Mouse (Mus musculus) kidney, embryonic 15.5 days (tissue): ENCODE results near the gene Rps27a. TPM values are rescaled to one million over a fixed set of nuclear protein-coding genes. Genes with fewer than 3 reads are reported as not detected.

ENCODE experiments used
- ATAC-seq: fragments of 200-750 bp; cut with Nextera tagmentation; replicated peaks from 2 replicates; pipeline ENCODE4 v1.8.0; 2017; ENCODE audit warnings: moderate TSS enrichment; ENCODE audit not compliant: low FRiP score
- H3K27ac ChIP-seq: fragments of 300-500 bp; sonication (generic); 2 replicates; pipeline ENCODE4 v1.5.1; 2015; ENCODE audit warnings: mild to moderate bottlenecking, inconsistent platforms
- H3K27me3 ChIP-seq: fragments of 300-500 bp; sonication (generic); 2 replicates; pipeline ENCODE4 v1.6.1; 2015; ENCODE audit warnings: inconsistent platforms
- H3K36me3 ChIP-seq: fragments of 300-500 bp; sonication (generic); 2 replicates; pipeline ENCODE4 v1.6.1; 2015; ENCODE audit warnings: inconsistent platforms
- H3K4me1 ChIP-seq: fragments of 300-500 bp; sonication (generic); 2 replicates; pipeline ENCODE4 v1.6.1; 2015; ENCODE audit warnings: inconsistent platforms
- H3K4me2 ChIP-seq: fragments of 300-500 bp; sonication (generic); 2 replicates; pipeline ENCODE4 v1.6.1; 2015; ENCODE audit warnings: moderate library complexity, mild to moderate bottlenecking, inconsistent platforms
- H3K4me3 ChIP-seq: fragments of 300-500 bp; sonication (generic); replicated peaks from 2 replicates; pipeline ENCODE4 v1.5.1; 2015; ENCODE audit warnings: mild to moderate bottlenecking, inconsistent platforms
- H3K9ac ChIP-seq: fragments of 300-500 bp; sonication (generic); 2 replicates; pipeline ENCODE4 v1.6.1; 2015; ENCODE audit warnings: mild to moderate bottlenecking, inconsistent platforms
- H3K9me3 ChIP-seq: fragments of 300-500 bp; sonication (generic); replicated peaks from 2 replicates; pipeline ENCODE4 v1.6.1; 2016; ENCODE audit warnings: inconsistent platforms
- WGBS: fragments of 180-500 bp; shearing (Covaris S2); methylation state at CpG from one replicate; pipeline ENCODE4 v1.1.7; 2015; ENCODE audit warnings: mixed read lengths; 5-methylcytosine and 5-hydroxymethylcytosine counted together
- polyA plus RNA-seq: library from polyadenylated mRNA; unstranded; fragments of >200 nt; fragmentation: Nextera tagmentation; extraction: Ambion mirVana; gene quantifications from 2 replicates; pipeline ENCODE4 v1.2.1, GENCODE M21; 2015

Rps27a gene
- polyA plus RNA-seq, 1 experiment from 2014 or later: 1,122 TPM

DNA sequence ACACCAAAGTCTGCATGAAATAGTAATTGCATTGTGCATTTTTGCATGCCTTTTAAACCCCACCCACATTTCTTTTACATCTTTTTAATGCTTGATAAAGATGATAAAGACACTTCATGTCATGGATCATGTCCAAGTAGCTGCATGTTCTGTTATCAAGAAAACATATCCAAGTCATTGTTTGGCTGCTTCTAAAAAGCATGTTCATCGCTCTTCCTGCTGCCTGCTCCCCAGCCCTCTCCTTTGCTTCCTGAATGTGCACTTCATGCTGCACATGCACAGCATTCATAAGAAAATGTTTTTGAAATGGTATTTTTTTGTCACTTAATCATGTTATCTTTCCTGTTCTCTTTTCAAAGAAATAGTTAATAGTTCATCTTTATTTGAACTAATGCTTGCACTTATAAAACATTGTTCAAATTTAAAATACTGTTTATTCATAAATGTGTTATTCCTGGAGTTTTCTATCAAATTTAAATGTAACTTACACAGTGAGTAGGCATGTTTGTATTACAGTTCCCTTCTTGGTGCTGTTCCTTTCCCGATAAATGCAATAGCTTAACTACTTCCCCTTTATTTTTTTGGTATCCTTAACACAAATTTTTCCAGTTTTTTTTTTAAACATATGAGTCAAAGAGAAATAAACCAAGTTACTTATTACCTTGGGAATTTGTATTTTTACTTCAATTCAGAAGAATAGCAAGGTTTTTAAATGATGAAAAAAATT is 42.8 kb downstream of the Rps27a start:
- Histone ChIP-seq H3K27ac (no peak overlapping the region), H3K9me3 (no peaks in the 10 kb centered on the region), H3K9ac (no peak overlapping the region), H3K4me2 (no peak overlapping the region), H3K36me3 (peaks cover 33% of the 10 kb centered on the region), H3K27me3 (no peaks in the 10 kb centered on the region), H3K4me3 (no peak overlapping the region), H3K4me1 (no peaks in the 10 kb centered on the region)
- 89% methylated on average over 2 of the region's 2 CpGs for WGBS
- ATAC-seq: no peak

DNA sequence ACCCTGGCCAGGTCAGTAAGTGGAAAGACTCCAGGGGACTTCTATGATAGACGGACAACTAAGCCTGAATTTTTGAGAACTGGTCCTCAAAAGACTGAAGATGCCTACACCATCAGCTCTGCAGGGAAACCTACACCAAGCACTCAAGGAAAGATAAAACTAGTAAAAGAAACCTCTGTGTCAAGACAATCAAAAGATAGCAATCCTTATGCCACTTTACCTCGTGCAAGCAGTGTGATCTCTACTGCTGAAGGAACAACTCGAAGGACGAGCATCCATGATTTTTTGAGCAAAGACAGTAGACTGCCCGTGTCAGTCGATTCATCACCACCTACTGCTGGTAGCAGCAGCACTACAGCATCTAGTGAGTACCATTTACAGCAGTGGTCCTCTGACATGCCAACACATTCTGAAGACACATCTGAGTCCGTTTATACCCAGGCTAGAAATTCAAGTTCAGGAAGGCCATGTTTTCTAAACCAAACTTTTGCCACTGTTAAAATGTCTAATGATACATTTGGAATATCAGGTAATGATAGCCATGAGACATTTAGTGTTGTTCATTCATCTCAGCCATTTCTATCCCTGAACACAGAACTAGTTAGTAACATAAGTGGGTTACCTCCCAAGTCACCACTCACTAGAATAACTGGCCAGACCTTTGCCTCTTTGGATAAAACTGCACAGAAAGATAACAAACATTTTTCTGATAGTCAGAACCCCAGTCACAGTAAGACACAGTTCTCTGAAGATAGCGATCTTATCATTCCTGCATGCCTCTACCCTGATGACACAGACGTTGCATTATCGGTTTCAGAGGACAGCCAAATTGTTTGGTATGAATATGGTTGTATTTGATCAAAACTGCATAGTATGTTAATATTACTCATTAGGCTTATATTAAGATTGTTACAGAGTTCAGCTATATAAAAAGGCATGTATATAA is 43.7 kb downstream of the Rps27a start:
- H3K4me3 ChIP-seq: no peak overlapping the region
- H3K9me3 ChIP-seq: no peaks in the 10 kb centered on the region
- no peaks in the 10 kb centered on the region for H3K4me1 ChIP-seq
- no peak for ATAC-seq
- peaks cover 38% of the 10 kb centered on the region for H3K36me3 ChIP-seq
- H3K4me2 ChIP-seq: no peak overlapping the region
- no peaks in the 10 kb centered on the region for H3K27me3 ChIP-seq
- no peak overlapping the region for H3K27ac ChIP-seq
- no peak overlapping the region for H3K9ac ChIP-seq
- WGBS: 90% methylated on average over 10 of the region's 10 CpGs

DNA sequence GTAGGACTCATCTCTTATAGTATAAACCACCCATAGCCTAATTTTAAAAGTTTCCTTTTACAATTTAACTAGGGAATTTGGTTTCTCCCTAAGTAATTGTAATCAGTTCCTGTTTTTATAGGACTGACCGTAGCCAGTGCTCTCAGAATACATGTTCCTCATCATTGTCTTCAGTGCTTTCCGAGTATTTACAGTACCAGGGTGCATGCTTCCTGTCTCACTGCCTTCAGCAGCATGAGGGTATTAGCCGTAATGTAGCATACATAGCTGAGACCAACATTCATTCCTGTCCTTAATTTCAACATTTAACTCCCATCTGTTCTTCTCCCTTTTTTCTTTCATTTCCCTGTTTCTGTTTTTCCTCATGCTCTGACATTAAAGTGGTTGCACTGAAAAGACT is 50.9 kb downstream of the Rps27a start:
- Histone ChIP-seq H3K36me3 (peaks cover 36% of the 10 kb centered on the region), H3K27ac (no peak overlapping the region), H3K4me2 (no peak overlapping the region), H3K4me1 (no peaks in the 10 kb centered on the region), H3K27me3 (no peaks in the 10 kb centered on the region), H3K4me3 (no peak overlapping the region), H3K9ac (no peak overlapping the region), H3K9me3 (no peaks in the 10 kb centered on the region)
- WGBS: 80% methylated on average over 3 of the region's 3 CpGs
- no peak for ATAC-seq

Other genes starting within 250 kb of the Rps27a start
- 28.9 and 31.5 TPM in 2 replicates for gene Ccdc88a, start 174.5 kb downstream of the Rps27a start, polyA plus RNA-seq
- gene Prorsd1, start 33.1 kb downstream of the Rps27a start, polyA plus RNA-seq: 28.6 TPM in 2 replicates
- gene Mtif2, start 21.7 kb downstream of the Rps27a start, polyA plus RNA-seq: 47.0 and 50.7 TPM in 2 replicates
- 0.18 TPM in 1 of 2 replicates, not detected in the other for gene Clhc1, start 159 bp downstream of the Rps27a start, polyA plus RNA-seq
- 54.8 and 56.0 TPM in 2 replicates for gene Rtn4, start 144.8 kb upstream of the Rps27a start, polyA plus RNA-seq